Mouse (Mus musculus) adrenal gland, adult 8-10 months (tissue): ENCODE measurements around the gene Mpeg1. TPM values are rescaled to one million over a fixed set of nuclear protein-coding genes. Genes with fewer than 3 reads are reported as not detected.

Experiments used
- DNase-seq: peaks from one replicate; pipeline ENCODE4 v3.0.0; 2022
- total RNA-seq, 4 experiments: library from RNA; stranded (reverse); gene quantifications; 2 replicates each; pipeline ENCODE4 v1.2.4; 2022

Gene Mpeg1
- total RNA-seq, 4 experiments from 2014 or later = 29.9 to 72.1 (median 53.2) TPM

DNA sequence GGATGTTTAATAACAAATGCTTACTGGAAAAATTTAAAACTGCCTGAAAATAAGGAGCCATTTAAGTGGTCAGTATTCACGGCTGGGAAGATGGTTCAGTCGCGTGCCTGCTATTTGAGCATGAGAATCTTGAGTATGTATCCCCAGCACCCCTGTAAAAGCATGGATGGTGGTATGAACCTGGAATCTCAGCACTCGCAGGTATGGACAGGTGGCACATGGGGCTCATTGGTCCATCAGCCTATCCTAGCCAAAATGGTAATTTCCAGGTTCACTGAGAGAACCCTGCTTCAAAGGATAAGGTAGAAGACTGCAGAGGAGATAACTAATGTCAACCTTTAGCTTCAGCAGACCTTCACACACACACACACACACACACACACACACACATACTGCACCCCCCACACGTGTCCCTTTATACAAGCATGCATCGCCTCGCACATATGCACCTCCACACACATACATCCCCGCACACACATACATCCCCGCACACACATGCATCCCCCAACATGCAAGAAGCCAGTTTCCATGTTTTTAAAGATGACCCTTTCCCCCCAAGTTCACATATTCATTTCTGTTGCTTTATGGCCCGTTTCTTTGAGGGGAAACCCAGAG, 5.1 kb downstream of the Mpeg1 start:
- DNase-seq = no peak

GRCm38 (mm10) chr19:12466204-12466603, 5.6 kb downstream of the Mpeg1 start:
- no peak for DNase-seq

- DNase-seq = no peak
Observed at GRCm38 (mm10) chr19:12467436-12467835, 6.9 kb downstream of the Mpeg1 start.

DNA sequence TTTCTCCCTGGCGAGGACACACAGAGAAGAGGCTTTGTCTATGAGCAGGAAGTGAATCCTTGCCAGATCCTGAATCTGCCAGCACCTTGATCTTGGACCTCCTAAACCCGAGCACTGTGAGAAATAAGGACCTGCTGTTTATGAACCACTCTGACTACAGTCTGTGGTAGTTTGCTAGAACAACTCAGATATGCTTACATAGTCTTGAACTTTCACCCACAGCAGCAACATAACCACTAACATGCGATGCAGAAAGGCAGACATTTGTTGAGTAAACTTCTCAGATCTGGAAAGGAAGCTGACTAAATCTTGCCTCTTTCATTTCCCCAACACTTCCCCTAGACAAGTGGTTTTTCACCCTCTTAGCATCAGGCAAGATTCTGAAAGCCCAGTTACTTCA, 11.3 kb downstream of the Mpeg1 start:
- no peak for DNase-seq

- no peak for DNase-seq
Observed at GRCm38 (mm10) chr19:12472381-12472976, 11.9 kb downstream of the Mpeg1 start.

GRCm38 (mm10) chr19:12473201-12473641, 12.6 kb downstream of the Mpeg1 start:
- DNase-seq = no peak

DNA sequence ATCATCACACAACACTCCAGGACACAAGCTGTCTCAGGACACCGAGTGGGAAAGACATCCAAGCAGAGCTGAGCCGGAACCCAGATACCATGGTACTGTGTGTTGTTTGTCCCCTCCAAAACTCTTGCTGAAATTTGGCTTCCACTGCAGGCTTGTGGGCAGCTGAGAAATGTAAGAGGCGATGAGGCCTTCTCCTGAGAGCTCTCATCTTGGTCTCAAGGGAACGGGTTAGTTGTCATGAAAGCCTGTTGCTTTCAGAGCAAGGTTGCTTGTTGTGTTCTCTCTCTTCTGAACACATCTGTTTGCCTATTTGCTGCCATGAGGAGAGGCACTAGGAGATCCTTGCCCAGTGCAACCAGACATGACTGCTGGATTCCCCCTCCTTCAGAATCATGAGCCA, 13.4 kb downstream of the Mpeg1 start:
- no peak for DNase-seq

DNA sequence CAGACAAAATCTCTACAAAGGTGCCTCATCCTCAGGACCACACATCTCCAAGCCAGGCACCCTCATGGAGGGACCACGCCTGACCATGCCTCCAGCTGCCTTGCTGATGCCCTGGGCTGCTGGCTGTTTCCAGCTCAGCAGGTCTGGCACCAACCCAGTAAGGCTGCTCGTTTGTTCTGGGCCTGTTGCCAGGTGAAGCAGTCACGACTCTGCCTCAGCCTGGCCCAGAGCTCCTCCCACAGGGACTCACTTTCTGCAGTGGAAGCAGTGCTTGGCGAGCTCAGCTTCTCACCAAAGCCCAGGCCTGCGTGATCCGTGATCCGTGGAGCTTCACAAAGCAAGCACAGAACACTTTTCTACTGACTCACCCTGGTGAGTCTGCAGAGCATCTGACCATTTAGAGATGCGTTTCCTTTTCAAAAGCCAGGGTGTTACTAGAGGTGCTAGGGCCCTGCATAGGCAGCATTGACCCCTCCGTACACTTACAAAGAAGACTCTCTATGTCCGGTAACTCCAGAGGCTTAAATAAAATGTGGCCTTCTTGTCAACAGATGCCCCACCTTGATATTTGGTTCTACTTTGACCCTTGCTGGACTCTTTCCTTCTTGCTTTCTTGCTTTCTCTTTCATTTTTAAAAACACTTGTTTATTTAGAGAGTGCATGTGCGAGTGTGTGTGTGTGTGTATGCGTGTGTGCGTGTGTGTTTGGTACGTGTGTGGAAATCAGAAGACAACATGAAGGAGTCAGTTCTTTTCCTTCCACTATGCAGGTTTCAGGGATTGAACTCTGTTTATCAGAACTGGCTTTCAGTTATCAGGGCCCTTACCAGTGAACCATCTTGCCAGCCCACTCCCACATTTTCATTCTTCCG, 15.0 kb downstream of the Mpeg1 start:
- DNase-seq = peak; percentile 92

DNA sequence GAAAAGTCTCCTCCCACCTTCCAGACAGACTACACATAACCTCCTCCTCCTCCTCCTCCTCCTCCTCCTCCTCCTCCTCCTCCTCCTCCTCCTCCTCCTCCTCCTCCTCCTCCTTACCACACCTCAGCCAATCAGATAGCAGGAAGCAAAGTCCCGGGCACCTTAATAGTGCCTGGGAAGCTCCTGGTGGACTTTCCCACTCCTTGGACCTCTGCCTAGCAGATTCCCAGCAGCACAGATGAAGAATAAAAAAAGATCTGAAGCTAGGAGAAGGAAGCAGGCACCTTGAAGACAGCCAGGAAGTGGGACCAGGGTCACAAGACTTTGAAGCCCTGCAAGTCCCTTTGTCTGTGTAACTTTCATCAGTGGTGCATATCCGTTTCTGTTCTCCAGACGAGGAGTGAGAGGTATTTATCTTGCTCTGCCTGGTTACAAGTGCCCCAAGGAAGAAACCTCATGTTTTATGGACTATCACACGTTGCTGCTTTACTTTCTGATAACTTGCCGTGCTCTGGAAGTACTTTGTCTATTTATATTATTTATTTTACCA, 16.2 kb downstream of the Mpeg1 start:
- DNase-seq = no peak

DNA sequence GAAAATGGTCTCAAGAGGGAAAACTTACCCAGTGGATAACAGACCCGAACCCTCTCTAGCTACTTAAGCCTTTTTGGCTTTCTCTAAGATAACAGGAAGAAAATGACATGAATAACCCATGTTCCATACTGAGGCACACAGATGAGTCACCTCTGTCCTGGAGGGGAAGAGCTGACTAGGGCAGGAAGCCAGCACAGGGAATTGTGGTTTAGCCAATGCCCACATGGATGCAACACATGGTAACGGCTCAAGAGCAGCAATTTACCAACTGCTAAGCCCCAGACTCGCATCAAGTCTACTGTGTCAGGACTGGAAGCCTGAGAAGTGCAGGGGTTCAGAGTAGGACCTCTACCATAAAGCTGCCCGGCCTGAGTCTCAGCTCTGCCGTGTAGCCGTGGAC, 17.8 kb downstream of the Mpeg1 start:
- DNase-seq = no peak

DNA sequence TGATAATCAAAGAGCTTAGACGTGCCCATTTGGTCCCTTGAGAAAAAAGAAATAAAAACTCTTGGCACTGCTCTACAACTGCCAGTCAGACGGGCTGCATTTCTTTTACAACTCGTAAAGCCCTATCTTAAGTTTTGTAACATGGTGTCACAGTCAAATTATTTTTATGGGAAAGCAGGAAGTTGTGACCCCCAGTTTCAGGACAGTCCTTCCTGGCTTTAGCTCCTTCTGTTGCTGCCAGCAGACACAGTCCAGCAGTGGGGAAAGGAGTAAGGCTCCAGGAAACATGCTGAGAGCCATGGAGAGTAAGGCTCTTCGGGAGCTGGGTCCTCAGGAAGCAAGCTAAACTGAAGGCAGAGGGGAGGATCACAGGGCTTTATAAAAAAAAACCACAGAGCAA, 23.2 kb downstream of the Mpeg1 start:
- DNase-seq = no peak

GRCm38 (mm10) chr19:12484210-12484609, 23.6 kb downstream of the Mpeg1 start:
- DNase-seq = no peak

GRCm38 (mm10) chr19:12485223-12485622, 24.6 kb downstream of the Mpeg1 start:
- no peak for DNase-seq

GRCm38 (mm10) chr19:12485631-12486030, 25.1 kb downstream of the Mpeg1 start:
- no peak for DNase-seq

- peak; percentile 88 for DNase-seq
Observed at GRCm38 (mm10) chr19:12486875-12487274, 26.3 kb downstream of the Mpeg1 start.

DNA sequence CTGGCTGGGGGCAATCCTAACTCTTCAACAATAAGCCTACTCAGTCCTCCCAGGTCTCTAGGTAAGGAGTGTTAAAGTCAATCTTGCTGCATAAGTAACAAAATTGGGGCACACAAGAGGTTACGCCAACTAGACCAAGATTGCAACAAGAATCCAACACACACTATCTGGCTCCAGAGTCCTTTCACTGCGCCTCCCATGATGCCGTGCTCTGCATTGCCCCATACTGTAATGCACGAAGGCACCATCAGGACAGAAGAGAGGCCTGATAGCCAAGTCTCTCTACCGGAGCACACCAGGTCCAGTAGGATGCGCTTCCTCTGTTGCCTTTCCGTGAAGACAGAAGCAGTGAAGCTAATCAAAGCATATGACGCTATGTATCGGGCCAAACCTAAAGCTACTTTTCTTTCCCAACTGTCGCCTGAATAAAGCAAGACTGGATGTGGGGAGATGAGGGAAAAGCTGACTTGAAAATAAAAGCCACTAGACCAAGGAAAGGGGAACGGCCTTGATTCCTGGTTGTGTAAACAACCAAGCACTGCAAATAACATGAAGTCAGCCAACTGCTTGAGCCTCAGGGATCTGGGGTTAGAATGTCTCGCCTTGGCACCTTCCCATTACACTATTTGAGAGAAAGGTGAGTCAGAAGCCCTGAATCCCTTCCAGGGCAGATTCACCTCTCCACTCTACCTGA, 27.1 kb downstream of the Mpeg1 start:
- DNase-seq = no peak

- DNase-seq = no peak
Observed at GRCm38 (mm10) chr19:12488205-12488966, 27.8 kb downstream of the Mpeg1 start.

DNA sequence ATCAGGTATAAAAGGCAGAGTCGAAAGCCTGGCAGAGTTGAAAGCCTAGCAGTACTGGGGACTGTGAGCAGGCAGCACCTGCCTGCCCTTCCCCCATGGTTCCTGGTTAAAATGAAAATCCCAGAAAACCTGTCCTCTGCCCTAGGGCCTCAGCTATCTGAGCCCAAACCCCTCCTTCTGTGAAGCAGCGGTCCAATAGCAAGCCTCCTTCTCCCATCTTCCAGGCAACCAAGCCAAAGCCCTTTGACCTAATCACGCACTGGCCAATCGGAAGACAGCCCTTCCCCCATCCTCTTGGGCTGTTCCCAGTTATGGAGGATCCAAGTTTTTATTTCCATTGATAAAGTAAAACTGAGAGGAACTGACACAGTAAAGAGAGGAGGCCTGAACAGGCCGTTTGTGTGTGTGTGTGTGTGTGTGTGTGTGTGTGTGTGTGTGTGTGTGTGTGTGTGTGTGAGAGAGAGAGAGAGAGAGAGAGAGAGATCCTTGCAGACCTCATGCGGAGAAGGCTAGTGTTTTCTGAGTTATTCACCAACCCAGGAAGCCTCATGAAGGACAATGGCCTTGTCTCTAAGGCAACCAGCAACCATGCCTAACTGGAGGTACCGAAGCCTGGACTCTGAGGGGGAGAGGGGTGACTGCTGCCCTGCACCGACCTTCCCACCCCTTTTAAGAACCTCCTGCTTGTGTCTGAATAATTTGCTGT, 28.5 kb downstream of the Mpeg1 start:
- DNase-seq = no peak

- peak; percentile 73 for DNase-seq
Observed at GRCm38 (mm10) chr19:12489675-12490570, 29.3 kb downstream of the Mpeg1 start.

- DNase-seq = no peak
Observed at GRCm38 (mm10) chr19:12491636-12492035, 31.1 kb downstream of the Mpeg1 start.
